Mouse (Mus musculus) lung, adult 2 months (tissue): ENCODE results near the gene Arl3. TPM values are rescaled to one million over a fixed set of nuclear protein-coding genes. Genes with fewer than 3 reads are reported as not detected.

Experiments
- DNase-seq: peaks from one replicate; pipeline ENCODE4 v3.0.0; 2022
- H3K4me1 ChIP-seq: fragments of 200-500 bp; 2 replicates; pipeline ENCODE4 v1.6.1; 2011; ENCODE audit warnings: low read length; ENCODE audit not compliant: control insufficient read depth, insufficient read depth
- H3K4me3 ChIP-seq: fragments of 200-500 bp; replicated peaks from 2 replicates; pipeline ENCODE3; 2011; ENCODE audit warnings: low read depth, mild to moderate bottlenecking, control low read depth, low read length; ENCODE audit errors: extremely low read depth
- CTCF ChIP-seq: fragments of 200-500 bp; IDR thresholded peaks from 2 replicates; pipeline ENCODE4 v1.5.1; 2011; ENCODE audit warnings: mild to moderate bottlenecking, low read length, control low read depth; ENCODE audit not compliant: insufficient read depth
- POLR2A ChIP-seq: fragments of 200-500 bp; IDR thresholded peaks from 2 replicates; pipeline ENCODE4 v1.6.1; 2011; ENCODE audit warnings: low read depth, mild to moderate bottlenecking, control low read depth, low read length, borderline replicate concordance; ENCODE audit errors: extremely low read depth
- WGBS: fragments of 180-500 bp; shearing (Covaris S2); methylation state at CpG from one replicate; pipeline ENCODE4 v1.1.7; 2018; 5-methylcytosine and 5-hydroxymethylcytosine counted together
- polyA plus RNA-seq: library from polyadenylated mRNA; depleted of rRNA; stranded (reverse); fragments of >200 nt; gene quantifications from 2 replicates; pipeline ENCODE4 v1.2.3, GENCODE M21; 2012

Arl3 gene
- polyA plus RNA-seq, 1 experiment: 27.1 TPM

- Histone ChIP-seq H3K4me1 (peaks cover 39% of the 10 kb centered on the region), H3K4me3 (peak overlapping the region; percentile 76)
- WGBS: 1% methylated on average over 4 of the region's 4 CpGs
- no peak for DNase-seq
- TF ChIP-seq CTCF: 0 out of 2 replicates have a peak, but pooled peaks have one; percentile 19
- TF ChIP-seq POLR2A: no peak
Observed at GRCm38 (mm10) chr19:46504085-46504552, 68.9 kb downstream of the Arl3 start.

DNA sequence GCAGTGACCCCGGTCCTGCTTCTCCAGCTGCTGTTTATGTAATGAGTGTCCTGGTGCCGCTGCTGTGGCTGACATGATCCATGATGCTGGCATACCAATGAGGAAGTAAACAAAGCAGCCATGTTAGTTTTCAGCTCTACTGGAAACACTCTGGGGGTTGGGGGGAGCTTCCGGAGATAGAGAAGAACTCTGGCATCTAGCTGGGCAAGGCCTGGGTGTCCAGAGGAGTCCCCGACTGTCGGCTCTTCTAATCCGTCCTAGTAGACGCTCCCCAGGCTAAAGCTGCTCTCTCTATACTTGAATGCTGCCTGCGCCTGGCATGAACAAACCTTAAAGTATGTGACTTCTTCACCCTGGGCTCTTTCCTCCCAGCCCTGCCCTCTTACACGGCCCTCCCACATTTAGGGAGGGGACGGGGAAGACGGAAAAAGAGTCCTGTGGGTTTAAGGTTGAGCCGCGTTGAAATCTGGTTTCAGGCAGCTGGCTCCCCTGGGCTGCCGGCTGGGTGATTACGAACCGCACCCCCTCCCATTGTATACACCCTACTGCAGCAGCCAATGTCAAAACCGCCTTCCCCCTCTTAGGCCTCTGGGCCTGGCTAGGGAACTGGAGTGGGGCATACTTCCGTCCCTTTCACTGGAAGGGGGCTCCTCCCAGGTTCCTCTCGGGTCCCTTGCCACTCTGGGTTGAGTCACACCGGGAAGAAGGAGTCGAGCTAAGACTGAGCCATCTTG is 69.5 kb downstream of the Arl3 start:
- no peak for TF ChIP-seq CTCF
- TF ChIP-seq POLR2A: peak; percentile 52; the same call in 1 of the 2 replicates
- Histone ChIP-seq H3K4me1 (peaks cover 33% of the 10 kb centered on the region), H3K4me3 (peak overlapping the region; percentile 76)
- under 1% methylated on average over 21 of the region's 21 CpGs for WGBS
- peak; percentile 85 for DNase-seq

DNA sequence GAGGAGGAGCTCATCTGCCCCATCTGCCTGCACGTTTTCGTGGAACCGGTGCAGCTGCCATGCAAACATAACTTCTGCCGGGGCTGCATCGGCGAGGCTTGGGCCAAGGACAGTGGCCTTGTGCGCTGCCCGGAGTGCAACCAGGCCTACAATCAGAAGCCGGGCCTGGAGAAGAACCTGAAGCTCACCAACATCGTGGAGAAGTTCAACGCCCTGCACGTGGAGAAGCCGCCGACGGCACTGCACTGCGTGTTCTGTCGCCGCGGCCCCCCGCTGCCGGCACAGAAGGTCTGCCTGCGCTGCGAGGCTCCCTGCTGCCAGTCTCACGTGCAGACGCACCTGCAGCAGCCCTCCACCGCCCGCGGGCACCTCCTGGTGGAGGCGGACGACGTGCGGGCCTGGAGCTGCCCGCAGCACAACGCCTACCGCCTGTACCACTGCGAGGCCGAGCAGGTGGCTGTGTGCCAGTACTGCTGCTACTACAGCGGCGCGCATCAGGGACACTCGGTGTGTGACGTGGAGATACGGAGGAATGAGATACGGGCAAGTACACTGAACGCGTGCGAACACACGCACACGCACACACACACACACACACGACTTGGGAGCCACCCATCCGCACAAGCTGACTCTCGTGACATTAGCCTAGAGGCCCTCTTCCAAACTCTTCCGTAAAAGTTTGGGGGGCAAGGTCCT is 70.4 kb downstream of the Arl3 start:
- peak; percentile 81 for DNase-seq
- under 1% methylated on average over 53 of the region's 53 CpGs for WGBS
- TF ChIP-seq POLR2A (peak; percentile 66; the same call in 1 of the 2 replicates), CTCF (no peak)

DNA sequence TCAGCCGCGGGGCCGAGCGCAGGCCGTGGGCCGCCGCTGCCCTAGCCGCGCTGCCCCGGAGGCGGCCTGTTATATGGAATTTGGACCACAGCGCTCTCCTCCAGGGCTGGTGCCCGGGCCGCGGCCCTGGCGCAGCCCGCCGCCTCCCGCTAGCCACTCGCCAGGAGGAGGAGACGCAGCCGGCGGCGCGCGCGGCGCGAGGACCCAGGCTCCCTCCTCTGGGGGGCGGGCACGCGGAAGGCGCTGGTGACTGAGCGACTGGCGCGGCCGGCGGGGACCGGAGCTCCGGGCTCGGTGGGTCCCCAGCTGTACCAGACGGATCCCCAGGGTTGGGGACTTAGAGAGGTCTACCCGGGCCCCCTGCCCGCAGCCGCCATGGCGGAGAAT is 70.9 kb downstream of the Arl3 start:
- Histone ChIP-seq H3K4me3 (peak overlapping the region; percentile 76), H3K4me1 (peaks cover 18% of the 10 kb centered on the region)
- peak; percentile 82 for DNase-seq
- TF ChIP-seq CTCF (no peak), POLR2A (no peak)
- 0% methylated on average over 46 of the region's 46 CpGs for WGBS

More for the DNA sequence above, 70.4 kb downstream of the Arl3 start:
- H3K4me1 ChIP-seq: peaks cover 24% of the 10 kb centered on the region
- H3K4me3 ChIP-seq: peak overlapping the region; percentile 76

- under 1% methylated on average over 64 of the region's 64 CpGs for WGBS
- Histone ChIP-seq H3K4me1 (peaks cover 14% of the 10 kb centered on the region), H3K4me3 (peak within 1 kb of the TSS; percentile 78)
- DNase-seq: peak; percentile 88
- peak; percentile 55; the same call in 1 of the 2 replicates for TF ChIP-seq POLR2A
- no peak for TF ChIP-seq CTCF
Observed at GRCm38 (mm10) chr19:46501401-46502068, 71.5 kb downstream of the Arl3 start, which contains the start of gene Trim8. TSS of gene Trim8 (plus strand) at chr19:46501702.

- H3K4me1 ChIP-seq: peaks cover 9% of the 10 kb centered on the region
- peak overlapping the region; percentile 78 for H3K4me3 ChIP-seq
- TF ChIP-seq CTCF (no peak), POLR2A (peak; percentile 14; the same call in 1 of the 2 replicates)
- peak; percentile 64 for DNase-seq
- under 1% methylated on average over 43 of the region's 50 CpGs for WGBS
Observed at GRCm38 (mm10) chr19:46500581-46501341, 72.2 kb downstream of the Arl3 start.

DNA sequence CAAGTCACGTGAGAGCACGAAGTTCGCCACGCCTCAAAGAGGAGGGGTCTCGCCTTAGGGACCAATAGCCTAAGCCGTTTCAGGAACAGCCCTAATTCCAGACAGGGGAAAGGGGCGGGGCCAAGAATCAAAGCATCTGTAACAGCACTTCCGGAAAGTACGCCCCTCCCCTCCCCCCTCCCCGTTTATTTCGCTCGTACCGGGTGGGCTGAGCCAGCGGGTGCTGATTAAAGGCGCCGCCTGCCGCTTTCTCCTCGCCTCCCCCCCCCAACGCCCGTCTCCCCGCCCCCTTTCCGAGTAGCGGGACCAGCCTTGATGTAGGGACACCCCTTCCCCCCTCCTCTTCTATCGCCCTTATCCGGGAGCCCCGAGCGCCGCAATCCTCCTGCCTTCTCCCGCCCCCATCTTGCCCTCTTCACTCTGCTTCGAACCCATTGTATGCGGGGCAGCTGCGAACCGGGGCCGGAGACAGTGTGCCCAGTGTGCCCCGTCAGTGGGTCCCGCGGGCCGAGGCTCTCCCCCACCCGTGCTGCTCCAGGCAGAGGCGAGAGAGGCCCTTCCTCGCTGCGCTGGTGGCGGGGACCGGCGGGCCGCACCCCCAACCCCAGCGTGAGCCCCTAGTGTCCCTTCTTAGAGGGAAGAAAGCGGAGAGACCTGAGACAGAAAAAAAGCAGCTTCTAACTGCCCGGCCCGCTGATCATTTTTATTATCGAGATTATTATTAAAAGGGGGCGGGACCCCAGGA is 73.0 kb downstream of the Arl3 start:
- Histone ChIP-seq H3K4me1 (peaks cover 3% of the 10 kb centered on the region), H3K4me3 (peak overlapping the region; percentile 78)
- TF ChIP-seq POLR2A: peak; percentile 65; the same call in 1 of the 2 replicates
- no peak for TF ChIP-seq CTCF
- peak; percentile 93 for DNase-seq
- under 1% methylated on average over 50 of the region's 52 CpGs for WGBS

DNA sequence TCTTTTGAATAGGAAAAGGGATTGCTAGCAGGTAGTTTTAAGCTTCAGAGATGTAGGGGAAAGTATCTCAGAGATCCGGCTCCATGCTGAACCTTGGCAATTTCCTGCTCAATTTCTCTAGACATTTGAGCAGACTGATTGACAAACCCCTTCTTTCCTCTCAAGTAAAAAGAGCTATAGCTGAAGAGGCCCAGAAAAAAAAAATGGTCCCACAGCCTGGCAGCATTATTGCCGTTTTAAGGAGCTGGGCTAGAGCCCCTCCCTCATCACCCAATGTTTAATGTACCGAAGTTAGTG is 73.5 kb downstream of the Arl3 start:
- WGBS: 2% methylated on average over 3 of the region's 3 CpGs
- no peaks in the 10 kb centered on the region for H3K4me1 ChIP-seq
- H3K4me3 ChIP-seq: no peak overlapping the region
- DNase-seq: no peak
- TF ChIP-seq POLR2A (peak; percentile 33; the same call in 1 of the 2 replicates), CTCF (no peak)
